In genomic region chr3:135854298-135854984, GRCm38 (mm10) we compare ENCODE assay signal across 18 mouse cellular contexts. TPM values are rescaled to one million over a fixed set of nuclear protein-coding genes. Genes with fewer than 3 reads are reported as not detected.
DNase-seq lines count a peak whose midpoint lies in the region; ATAC-seq and TF ChIP-seq lines count a peak whose summit lies in the region.
"Had no signal": no experiment of that assay in that cellular context is flagged by ENCODE, and none has a peak within 500 bp of the region (broad histone marks: within the 10 kb centered on the region; RNA-seq: fewer than 3 reads in every experiment).

No protein-coding gene starts in this region.

- DNase-seq in heart, postnatal 36 days, result no peak
- peak; percentile 49 to 54 (median 51) for DNase-seq in liver, embryonic 14.5 days (ENCODE audit: low read depth in 3 of 3, low spot score in 3 of 3)
- no peak for DNase-seq in cerebellum, adult 8-10 months
- no peak for DNase-seq in adrenal gland, postnatal 10 days
- DNase-seq in adrenal gland, adult 18-20 months (ENCODE audit: low spot score in 2 of 2), result no peak
- DNase-seq: adrenal gland, postnatal 25 days; cerebellum, adult 11-12 months; heart, adult 18-20 months; kidney, postnatal 4 days; right cerebral cortex, postnatal 25 days had no signal

- TF ChIP-seq CTCF in E14TG2a.4 (conservative IDR thresholded peaks at IDR 0.05; ENCODE audit: low read length), result no peak
- TF ChIP-seq CTCF in liver, embryonic 14.5 days (IDR thresholded peaks at IDR 0.05; ENCODE audit: low read depth), result peak; percentile 1; the same call in 1 of the 2 replicates

- ATAC-seq in heart, embryonic 12.5 days (ENCODE audit: insufficient number of reproducible peaks, low FRiP score), result peak; percentile 96
- peak; percentile 92 for ATAC-seq in liver, embryonic 14.5 days (ENCODE audit: insufficient read depth)
- ATAC-seq: hindbrain, postnatal 0 days; midbrain, embryonic 16.5 days; Patski had no signal

- H3K4me2 ChIP-seq in heart, embryonic 12.5 days, result 0 out of 2 replicates have a peak overlapping the region, but pooled peaks have one; percentile 10
- peak overlapping the region; percentile 41 for H3K4me2 ChIP-seq in liver, embryonic 14.5 days (ENCODE audit: low read depth)
- H3K4me2 ChIP-seq: embryonic facial prominence, embryonic 13.5 days had no signal

- no peak overlapping the region for H3K9ac ChIP-seq in heart, embryonic 12.5 days
- no peak overlapping the region for H3K9ac ChIP-seq in liver, embryonic 14.5 days (replicated peaks)
- H3K9ac ChIP-seq: embryonic facial prominence, embryonic 13.5 days had no signal

- H3K27me3 ChIP-seq in heart, embryonic 12.5 days (replicated peaks), result no peaks in the 10 kb centered on the region
- H3K27me3 ChIP-seq in E14TG2a.4 (ENCODE audit: insufficient read depth, low read length), result no peaks in the 10 kb centered on the region
- H3K27me3 ChIP-seq in erythroblast, embryonic 14.5 days (ENCODE audit: control insufficient read depth), result no peaks in the 10 kb centered on the region
- H3K27me3 ChIP-seq in liver, embryonic 14.5 days (ENCODE audit: control insufficient read depth, insufficient read depth, low read length), result no peaks in the 10 kb centered on the region
- H3K27me3 ChIP-seq: embryonic facial prominence, embryonic 13.5 days; Patski had no signal

- intact Hi-C loops in heart, postnatal 36 days (cut with DNase I), result no loop called here

- no peak overlapping the region for H3K4me3 ChIP-seq in heart, embryonic 12.5 days
- peak overlapping the region; percentile 43 for H3K4me3 ChIP-seq in E14TG2a.4 (replicated peaks; ENCODE audit: low read length)
- peak overlapping the region; percentile 12 for H3K4me3 ChIP-seq in erythroblast, embryonic 14.5 days (replicated peaks)
- no peak overlapping the region for H3K4me3 ChIP-seq in liver, embryonic 14.5 days (ENCODE audit: insufficient read depth in 1 of 2, low read depth in 2 of 2, low read length in 2 of 2)
- H3K4me3 ChIP-seq: embryonic facial prominence, embryonic 13.5 days; left cerebral cortex, adult 2 months had no signal

- TF ChIP-seq EP300 in liver, embryonic 14.5 days (IDR thresholded peaks at IDR 0.05; ENCODE audit: low read depth), result no peak

- no peak overlapping the region; the same call in 1 of the 2 replicates for H3K27ac ChIP-seq in heart, embryonic 12.5 days (ENCODE audit: poor library complexity, severe bottlenecking)
- H3K27ac ChIP-seq in liver, embryonic 14.5 days, result peak overlapping the region; percentile 20; the same call in 1 of the 2 replicates
- H3K27ac ChIP-seq: embryonic facial prominence, embryonic 13.5 days; hindbrain, postnatal 0 days; left cerebral cortex, adult 2 months had no signal

- peaks cover 16% of the 10 kb centered on the region for H3K4me1 ChIP-seq in heart, embryonic 12.5 days (replicated peaks)
- peaks cover 4% of the 10 kb centered on the region; the same call in 1 of the 2 replicates for H3K4me1 ChIP-seq in E14TG2a.4 (replicated peaks; ENCODE audit: low read depth, low read length)
- H3K4me1 ChIP-seq in erythroblast, embryonic 14.5 days (ENCODE audit: control insufficient read depth), result peaks cover 27% of the 10 kb centered on the region
- peaks cover 17 to 19% of the 10 kb centered on the region in 2 experiments for H3K4me1 ChIP-seq in liver, embryonic 14.5 days (replicated peaks; ENCODE audit: control insufficient read depth in 2 of 2, insufficient read depth in 2 of 2, low read length in 1 of 2)

- WGBS in heart, embryonic 12.5 days, result 65% methylated on average over 14 of the region's 14 CpGs
- WGBS in liver, embryonic 14.5 days (ENCODE audit: insufficient replicate concordance), result 65% methylated on average over 14 of the region's 14 CpGs

- H3K36me3 ChIP-seq in heart, embryonic 12.5 days, result 0 out of 2 replicates have a peak, but pooled peaks cover 6% of the 10 kb centered on the region
- no peaks in the 10 kb centered on the region for H3K36me3 ChIP-seq in E14TG2a.4 (ENCODE audit: insufficient read depth, low read length)
- H3K36me3 ChIP-seq in erythroblast, embryonic 14.5 days (ENCODE audit: control insufficient read depth), result peaks cover 98% of the 10 kb centered on the region
- peaks cover 30% of the 10 kb centered on the region for H3K36me3 ChIP-seq in liver, embryonic 14.5 days (replicated peaks; ENCODE audit: control insufficient read depth, insufficient read depth, low read depth)
- H3K36me3 ChIP-seq: embryonic facial prominence, embryonic 13.5 days had no signal

- no peaks in the 10 kb centered on the region for H3K9me3 ChIP-seq in heart, embryonic 12.5 days (replicated peaks)
- peaks cover 9% of the 10 kb centered on the region; the same call in 1 of the 2 replicates for H3K9me3 ChIP-seq in E14TG2a.4 (ENCODE audit: low read length)
- no peaks in the 10 kb centered on the region for H3K9me3 ChIP-seq in erythroblast, embryonic 14.5 days (ENCODE audit: control insufficient read depth, low read length)
- no peaks in the 10 kb centered on the region for H3K9me3 ChIP-seq in liver, embryonic 14.5 days (ENCODE audit: control insufficient read depth, low read length)
- H3K9me3 ChIP-seq: embryonic facial prominence, embryonic 13.5 days had no signal

RNA-seq across cellular contexts. Expression of gene Slc39a8, which starts 29.4 kb away (rescaled TPM):
- 30.0 and 36.5 TPM in 2 replicates for polyA plus RNA-seq in heart, embryonic 12.5 days (2016; fragmentation: Nextera tagmentation; extraction: Ambion mirVana)
- total RNA-seq in heart, postnatal 36 days (2021), result 1 to 10 TPM; 5.3 to 6.0 TPM
- polyA plus RNA-seq in erythroblast, embryonic 14.5 days (2012), result 4.2 and 5.4 TPM in 2 replicates
- polyA plus RNA-seq in liver, embryonic 14.5 days (2012; rRNA removed), result 22.8 and 27.5 TPM in 2 replicates
- 55.4 and 56.8 TPM in 2 replicates for polyA plus RNA-seq in liver, embryonic 14.5 days (2014; fragmentation: Nextera tagmentation; extraction: Ambion mirVana)
- total RNA-seq in adrenal gland, postnatal 10 days (2021), result 1 to 10 TPM; 6.7 to 8.9 TPM
- total RNA-seq in adrenal gland, adult 18-20 months (2021), result 1 to 10 TPM; 3.6 to 5.4 TPM
- polyA plus RNA-seq: Patski had no signal

Comparison
In these comparisons a context has a peak if more than half of its experiments do, and no peak if none do; other contexts are left out.
1. H3K4me3 ChIP-seq: peak in E14TG2a.4 (single experiment) and erythroblast, embryonic 14.5 days (single experiment); none in heart, embryonic 12.5 days (single experiment) and liver, embryonic 14.5 days (0 of 2).
2. DNase-seq: peak in liver, embryonic 14.5 days (3 of 3); none in heart, postnatal 36 days (0 of 2), cerebellum, adult 8-10 months (single experiment), adrenal gland, postnatal 10 days (single experiment) and adrenal gland, adult 18-20 months (0 of 2).